Mouse (Mus musculus) frontal cortex, postnatal 36 days (tissue): ENCODE measurements around the gene Ywhah.
A peak's percentile ranks its signal among the peaks of the same experiment; 100 is the strongest.

Source experiments
- DNase-seq, 2 experiments: peaks; one replicate each; pipeline ENCODE4 v3.0.0; 2022; ENCODE audit warnings: low spot score in 2 of 2

The Ywhah gene

GRCm38 (mm10) chr5:33018561-33019425 lies at the start of gene Ywhah:
Ywhah (plus strand) TSS chr5:33018816.
- DNase-seq, result peak; percentile 95 to 98

GRCm38 (mm10) chr5:32976541-32976940 lies 42.1 kb upstream of the Ywhah start:
- DNase-seq, result no peak

GRCm38 (mm10) chr5:32977179-32977578 lies 41.4 kb upstream of the Ywhah start:
- DNase-seq, result no peak

GRCm38 (mm10) chr5:32985379-32985778 lies 33.2 kb upstream of the Ywhah start:
- DNase-seq, result no peak

GRCm38 (mm10) chr5:32987873-32988272 lies 30.7 kb upstream of the Ywhah start:
- DNase-seq, result no peak

GRCm38 (mm10) chr5:32989959-32990640 lies 28.5 kb upstream of the Ywhah start:
- peak; percentile 62 to 81 for DNase-seq

- DNase-seq, result peak; percentile 74 to 82
Observed at GRCm38 (mm10) chr5:32991152-32991551, 27.5 kb upstream of the Ywhah start.

- no peak for DNase-seq
Observed at GRCm38 (mm10) chr5:32994471-32994870, 24.1 kb upstream of the Ywhah start.

- DNase-seq, result no peak
Observed at GRCm38 (mm10) chr5:32995756-32996155, 22.9 kb upstream of the Ywhah start.

- no peak for DNase-seq
Observed at GRCm38 (mm10) chr5:32996560-32996959, 22.1 kb upstream of the Ywhah start.

GRCm38 (mm10) chr5:32997686-32998085 lies 20.9 kb upstream of the Ywhah start:
- no peak for DNase-seq

- no peak for DNase-seq
Observed at GRCm38 (mm10) chr5:32998783-32999182, 19.8 kb upstream of the Ywhah start.

- peak; percentile 77 to 87 for DNase-seq
Observed at GRCm38 (mm10) chr5:33001111-33001510, 17.5 kb upstream of the Ywhah start.

GRCm38 (mm10) chr5:33002781-33003180 lies 15.8 kb upstream of the Ywhah start:
- no peak for DNase-seq

GRCm38 (mm10) chr5:33003500-33003899 lies 15.1 kb upstream of the Ywhah start:
- peak in 1 of 2 experiments; percentile 15 for DNase-seq

GRCm38 (mm10) chr5:33004110-33004509 lies 14.5 kb upstream of the Ywhah start:
- no peak for DNase-seq

- peak; percentile 51 to 79 for DNase-seq
Observed at GRCm38 (mm10) chr5:33005442-33006145, 13.0 kb upstream of the Ywhah start.

- peak; percentile 75 to 88 for DNase-seq
Observed at GRCm38 (mm10) chr5:33006670-33007069, 11.9 kb upstream of the Ywhah start.

GRCm38 (mm10) chr5:33007371-33007770 lies 11.2 kb upstream of the Ywhah start:
- peak in 1 of 2 experiments; percentile 6 for DNase-seq

- no peak for DNase-seq
Observed at GRCm38 (mm10) chr5:33009301-33009700, 9.3 kb upstream of the Ywhah start.

GRCm38 (mm10) chr5:33009818-33010812 lies 8.5 kb upstream of the Ywhah start:
- DNase-seq, result no peak
